Mouse (Mus musculus): ENCODE results near the gene Gimap9.

GRCm38 (mm10) chr6:48646309-48646690 lies 29.6 kb upstream of the Gimap9 start:
- no peak for TF ChIP-seq CTCF (IDR thresholded peaks at IDR 0.05; ENCODE audit: insufficient read depth, low read depth, low read length)
- no peak for TF ChIP-seq POLR2A (IDR thresholded peaks at IDR 0.05; ENCODE audit: insufficient read depth, low read depth, low read length)
